Mouse (Mus musculus) inflammation-experienced regulatory T-cells, adult 6 months (primary cell): Measurements from ENCODE around the gene Sgta. TPM values are rescaled to one million over a fixed set of nuclear protein-coding genes. Genes with fewer than 3 reads are reported as not detected.
A peak's percentile ranks its signal among the peaks of the same experiment; 100 is the strongest.
"Not testable (repeated sequence)": the region's sequence is repeated elsewhere in the genome, so short reads cannot be mapped to it uniquely, and the experiment has no call there.

ENCODE experiments used
- ATAC-seq: one replicate; pipeline ENCODE4 v1.8.0; 2017
- polyA plus RNA-seq, 3 experiments: library from polyadenylated mRNA; unstranded; fragments of 100-300 nt; shearing (Covaris generic); gene quantifications; one replicate each; pipeline ENCODE4 v1.2.1; 2017

Sgta gene
- polyA plus RNA-seq, 3 experiments from 2014 or later = 66.4 to 86.5 (median 71.0) TPM

DNA sequence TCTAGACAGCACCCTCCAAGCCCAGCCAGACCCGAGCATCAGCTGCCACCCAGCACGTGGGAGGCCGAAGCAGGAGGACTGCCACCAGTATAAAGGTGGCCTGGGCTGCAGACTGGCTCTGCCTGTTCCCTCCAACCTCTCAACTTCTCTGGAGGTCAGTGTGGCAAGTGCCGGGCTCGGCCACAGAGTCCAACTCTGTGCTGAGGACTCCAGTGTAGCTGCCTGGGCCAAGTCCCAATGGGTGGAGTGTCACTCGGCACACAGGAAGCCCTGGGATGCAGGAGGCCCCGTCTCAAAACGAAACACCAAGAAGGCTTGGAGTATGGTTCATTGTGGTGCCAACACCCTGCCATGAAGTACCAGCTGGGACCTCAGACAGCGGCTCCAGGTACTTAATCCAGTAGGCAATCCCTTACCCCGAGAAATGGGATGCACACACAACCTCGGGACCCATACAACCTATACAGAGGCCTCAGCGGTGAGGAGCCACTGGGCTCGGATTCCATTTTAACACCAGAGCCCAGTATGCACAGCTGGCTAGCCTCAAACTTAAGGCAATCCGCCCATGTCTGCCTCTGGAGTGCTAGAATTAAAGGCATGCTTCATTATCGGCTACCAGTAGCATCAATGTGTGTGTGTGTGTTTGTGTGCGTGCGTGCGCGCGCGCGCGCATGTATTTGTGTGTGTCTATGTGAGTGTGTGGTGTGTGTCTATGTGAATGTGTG, 2.4 kb downstream of the Sgta start:
- no peak for ATAC-seq

- not testable (repeated sequence) for ATAC-seq
Observed at GRCm38 (mm10) chr10:81055802-81056340, 4.1 kb downstream of the Sgta start.

DNA sequence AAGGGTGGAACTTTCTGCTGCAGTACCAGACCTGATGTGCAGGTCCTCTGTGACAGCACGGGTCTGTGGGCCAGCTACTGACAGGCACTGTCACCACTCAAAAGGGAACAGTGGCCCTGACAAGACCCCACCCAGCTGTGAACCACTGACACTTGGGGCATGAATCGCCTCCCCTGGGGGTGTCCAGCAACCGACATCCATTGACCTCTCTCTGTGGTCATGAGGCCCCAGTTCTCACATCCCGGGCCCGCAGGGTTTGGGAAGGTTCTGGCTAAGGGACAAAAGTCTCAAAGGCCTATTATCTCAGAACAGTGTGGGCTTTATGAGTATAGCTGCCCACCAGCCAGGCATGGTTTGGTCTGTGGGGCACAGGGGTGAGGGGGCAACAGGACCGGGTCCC, 4.8 kb downstream of the Sgta start:
- no peak for ATAC-seq

GRCm38 (mm10) chr10:81052577-81052976, 7.4 kb downstream of the Sgta start:
- no peak for ATAC-seq

DNA sequence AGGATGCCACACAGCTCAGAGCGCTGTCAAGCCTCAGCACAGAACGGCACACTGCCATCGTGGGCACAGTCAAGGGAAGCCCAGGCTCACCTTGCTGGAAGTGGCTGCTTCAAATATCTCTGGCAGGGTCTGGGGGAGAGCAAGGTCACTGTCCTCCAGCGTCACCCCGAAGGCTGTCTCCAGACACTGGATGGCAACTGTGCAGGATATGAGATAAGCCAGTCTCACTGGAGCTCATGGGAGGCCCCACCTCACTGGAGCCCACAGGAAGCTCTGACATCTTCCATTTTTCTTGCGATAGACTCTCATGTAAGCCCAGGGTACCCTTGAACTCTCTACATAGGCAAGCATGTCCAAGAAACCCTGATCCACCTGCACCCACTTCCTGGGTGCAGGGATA, 8.8 kb downstream of the Sgta start:
- no peak for ATAC-seq

DNA sequence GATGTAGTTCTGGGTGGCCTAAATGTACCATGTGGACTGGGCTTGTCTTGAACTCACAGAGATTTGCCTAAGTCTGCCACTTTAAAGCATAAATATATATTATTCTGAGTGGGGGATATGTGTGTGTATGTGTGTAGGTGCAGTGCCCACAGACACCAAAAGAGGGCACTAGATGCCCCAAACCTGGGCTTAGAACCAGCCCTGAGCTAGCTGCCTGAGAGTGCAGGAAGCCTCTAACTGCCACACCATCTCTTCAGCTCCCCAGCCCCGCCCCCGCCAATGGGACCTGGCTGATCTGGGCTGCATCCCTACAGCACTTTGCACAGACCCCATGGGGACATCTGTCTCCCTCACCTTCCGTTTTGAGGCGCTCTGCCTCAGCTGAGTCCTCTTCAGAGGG, 9.3 kb downstream of the Sgta start:
- no peak for ATAC-seq

- ATAC-seq = not testable (repeated sequence)
Observed at GRCm38 (mm10) chr10:81045246-81045645, 14.7 kb downstream of the Sgta start.

DNA sequence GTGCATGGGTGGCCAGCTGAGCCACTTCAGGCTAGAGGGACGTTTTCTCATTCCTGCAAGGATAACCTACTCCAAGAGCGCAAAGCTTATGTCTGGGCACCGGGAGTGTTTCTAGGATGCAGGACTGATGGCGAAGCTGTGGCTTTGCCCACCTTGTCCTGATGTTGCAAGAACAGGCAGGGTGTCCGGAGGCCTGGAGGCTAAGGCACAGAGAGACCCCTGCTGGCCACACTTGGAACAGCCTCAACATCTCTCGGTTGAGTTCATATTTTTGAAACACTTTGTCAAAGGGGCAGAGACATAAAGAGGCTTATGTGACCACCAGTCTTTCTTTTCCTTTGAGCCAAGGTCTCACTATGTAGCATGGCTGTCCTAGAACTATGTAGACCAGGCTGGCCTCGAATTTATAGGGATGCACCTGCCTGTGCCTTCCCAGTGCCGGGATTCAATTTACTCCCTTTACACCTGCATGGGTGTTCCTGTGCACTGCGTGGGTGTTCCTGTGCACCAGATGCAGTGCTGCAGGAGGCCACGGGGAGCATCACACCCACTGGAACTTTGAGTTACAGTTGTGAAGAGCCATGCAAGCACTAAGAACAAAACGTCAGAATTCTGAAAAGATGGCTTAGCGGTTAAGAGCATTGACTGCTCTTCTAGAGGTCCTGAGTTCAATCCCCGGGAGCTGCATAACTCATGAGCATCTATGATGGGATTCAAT, 18.4 kb downstream of the Sgta start:
- ATAC-seq = no peak

DNA sequence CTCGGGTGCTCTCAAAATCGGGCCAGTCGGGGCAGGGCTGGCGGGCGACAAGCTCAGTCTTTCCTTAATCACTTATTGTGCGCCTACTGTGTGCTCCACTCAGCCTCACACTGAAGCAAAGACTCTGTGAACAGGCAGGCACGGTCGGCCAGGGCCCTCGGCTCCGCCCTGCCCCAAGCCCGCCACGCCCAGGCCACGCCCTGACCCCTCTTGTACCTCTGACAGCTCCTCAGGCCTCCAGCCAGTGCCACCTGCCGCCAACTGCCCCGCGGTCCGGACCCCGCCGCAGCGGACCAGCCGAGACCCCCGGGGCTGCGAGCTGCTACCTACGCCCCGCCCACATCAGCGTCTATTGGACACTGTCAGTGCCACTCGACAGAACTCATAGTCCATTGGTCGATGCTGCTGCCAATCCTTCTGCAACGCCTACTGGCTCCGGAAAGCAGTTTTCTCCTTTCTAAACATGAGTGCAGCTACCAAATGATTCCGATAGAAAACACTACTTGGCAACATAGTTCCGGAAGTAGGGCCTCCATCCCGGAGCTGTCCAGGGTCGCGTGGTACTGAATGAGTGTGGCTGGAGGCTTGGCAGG, 22.9 kb downstream of the Sgta start, which contains the start of gene Slc39a3:
Gene Slc39a3 (minus strand): TSS at position 439 of the 593 bp plus-strand sequence.
- ATAC-seq = peak; percentile 100

GRCm38 (mm10) chr10:81036251-81036650, 23.7 kb downstream of the Sgta start:
- no peak for ATAC-seq

GRCm38 (mm10) chr10:81033586-81033985, 26.4 kb downstream of the Sgta start:
- ATAC-seq = no peak

DNA sequence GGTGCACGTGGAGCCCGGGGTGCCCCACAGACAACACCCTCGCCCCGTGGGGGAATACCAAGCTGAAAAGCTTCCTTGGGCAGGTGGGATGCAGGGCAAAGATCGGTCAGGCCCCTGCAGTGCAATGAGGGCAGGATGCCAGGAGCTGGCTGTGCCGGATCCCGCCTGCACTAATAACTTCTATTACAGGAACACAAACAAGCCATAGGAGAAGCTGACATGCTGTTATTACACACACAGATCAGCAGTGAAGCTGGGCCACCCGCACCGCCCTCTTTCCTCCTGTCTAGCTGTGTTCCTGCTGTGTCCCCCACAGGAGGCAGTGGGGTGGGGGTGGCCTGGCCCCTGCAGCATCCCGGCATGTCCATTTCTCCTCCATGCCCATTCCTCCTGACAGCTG, 30.9 kb downstream of the Sgta start:
- no peak for ATAC-seq

GRCm38 (mm10) chr10:81028219-81028618, 31.8 kb downstream of the Sgta start:
- ATAC-seq = no peak

- no peak for ATAC-seq
Observed at GRCm38 (mm10) chr10:81027331-81027730, 32.6 kb downstream of the Sgta start.

DNA sequence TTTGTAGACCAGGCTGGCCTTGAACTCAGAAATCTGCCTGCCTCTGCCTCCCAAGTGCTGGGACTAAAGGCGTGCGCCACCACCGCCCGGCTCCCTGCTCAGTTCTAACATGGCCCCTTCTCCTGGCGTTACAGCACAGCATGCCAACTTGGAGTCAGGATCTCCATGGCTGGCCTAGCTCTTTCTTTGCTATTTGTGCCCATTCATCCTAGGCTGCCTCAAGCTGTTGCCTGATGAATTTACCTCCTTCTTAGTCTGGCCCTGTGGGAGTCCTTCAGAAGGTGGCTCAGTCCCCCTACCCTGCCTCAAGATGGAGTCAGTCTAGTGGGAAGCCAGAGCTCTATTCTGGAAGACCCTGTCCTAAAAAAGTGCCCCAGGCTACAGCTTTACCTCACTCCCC, 33.1 kb downstream of the Sgta start:
- no peak for ATAC-seq

DNA sequence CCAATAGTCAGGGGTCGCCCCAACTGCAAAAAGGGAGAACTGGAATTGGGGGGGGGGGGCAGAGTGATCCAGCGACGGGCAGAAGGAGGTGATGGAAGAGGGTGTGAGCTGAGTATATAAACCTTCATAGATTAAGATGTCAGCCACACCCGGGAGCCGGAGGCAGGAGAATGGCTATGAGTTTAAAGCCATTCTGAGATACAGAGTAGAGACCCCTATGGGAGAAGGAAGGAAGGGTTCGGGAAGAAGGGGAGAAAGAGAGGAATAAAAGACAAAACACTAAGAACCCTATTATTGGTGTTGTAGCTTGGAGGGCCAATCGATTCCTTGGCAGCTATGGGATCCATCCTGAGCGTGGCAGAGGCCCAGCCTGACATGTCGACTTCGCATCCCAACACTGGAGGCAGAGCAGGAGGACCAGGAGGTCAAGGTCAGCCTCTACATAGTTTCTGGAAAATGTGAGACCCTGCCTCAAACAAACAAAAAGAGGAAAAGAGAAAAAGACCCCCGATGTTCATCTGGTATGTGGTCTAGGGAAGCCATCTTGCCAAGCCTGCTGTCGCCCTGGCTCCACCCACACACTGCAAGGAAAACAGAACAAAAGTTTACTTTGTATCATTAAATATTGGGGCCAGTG, 34.2 kb downstream of the Sgta start, which contains the start of gene Diras1:
Gene Diras1 (minus strand): TSS at position 24 of the 637 bp plus-strand sequence.
- no peak for ATAC-seq

DNA sequence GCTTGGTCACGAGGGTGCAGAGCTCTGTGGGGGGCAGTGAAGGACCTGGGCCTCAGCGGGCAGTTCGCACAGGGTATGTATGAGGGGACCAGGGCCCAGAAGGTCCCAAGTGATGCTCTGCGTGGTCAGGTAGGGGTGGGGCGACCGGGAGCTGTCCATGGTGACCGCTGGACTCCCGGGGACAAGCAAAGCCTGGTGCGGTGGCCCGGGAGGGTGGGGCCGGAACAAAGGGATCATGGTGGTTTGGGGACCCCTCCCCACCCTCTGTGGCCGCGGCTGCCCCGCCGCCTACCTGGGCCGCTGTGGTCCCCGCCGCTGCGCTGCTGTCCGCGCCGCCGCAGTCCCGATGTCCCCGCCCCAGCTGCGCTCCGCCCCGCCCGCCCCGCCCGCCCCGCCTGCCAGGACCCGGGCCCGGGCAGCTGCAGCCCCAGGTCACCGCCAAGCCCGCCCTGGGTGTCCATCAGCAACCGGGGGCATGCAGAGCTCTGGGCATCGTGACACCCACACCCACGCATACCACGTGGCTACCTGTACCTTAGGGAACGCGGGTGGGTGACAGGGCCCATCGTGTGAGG, 34.8 kb downstream of the Sgta start:
- no peak for ATAC-seq

- ATAC-seq = no peak
Observed at GRCm38 (mm10) chr10:81024346-81024937, 35.5 kb downstream of the Sgta start.

DNA sequence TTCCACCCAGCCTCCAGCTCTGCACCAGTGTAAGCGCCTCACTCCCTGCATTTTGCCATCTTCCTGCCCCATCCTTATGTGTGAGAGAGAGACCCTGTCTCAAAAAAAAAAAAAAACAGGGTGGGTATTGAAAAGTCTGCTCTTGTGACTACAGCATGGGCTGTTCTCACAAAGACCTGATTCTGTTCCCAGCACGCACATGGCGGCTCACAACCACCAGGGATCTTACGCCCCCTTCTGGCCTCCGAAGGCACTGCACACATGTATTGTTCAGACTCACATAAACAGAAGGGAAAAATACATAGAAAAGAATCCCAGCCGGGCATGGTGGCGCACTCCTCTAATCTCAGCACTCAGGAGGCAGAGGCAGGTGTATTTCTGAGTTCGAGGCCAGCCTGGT, 37.2 kb downstream of the Sgta start:
- no peak for ATAC-seq

DNA sequence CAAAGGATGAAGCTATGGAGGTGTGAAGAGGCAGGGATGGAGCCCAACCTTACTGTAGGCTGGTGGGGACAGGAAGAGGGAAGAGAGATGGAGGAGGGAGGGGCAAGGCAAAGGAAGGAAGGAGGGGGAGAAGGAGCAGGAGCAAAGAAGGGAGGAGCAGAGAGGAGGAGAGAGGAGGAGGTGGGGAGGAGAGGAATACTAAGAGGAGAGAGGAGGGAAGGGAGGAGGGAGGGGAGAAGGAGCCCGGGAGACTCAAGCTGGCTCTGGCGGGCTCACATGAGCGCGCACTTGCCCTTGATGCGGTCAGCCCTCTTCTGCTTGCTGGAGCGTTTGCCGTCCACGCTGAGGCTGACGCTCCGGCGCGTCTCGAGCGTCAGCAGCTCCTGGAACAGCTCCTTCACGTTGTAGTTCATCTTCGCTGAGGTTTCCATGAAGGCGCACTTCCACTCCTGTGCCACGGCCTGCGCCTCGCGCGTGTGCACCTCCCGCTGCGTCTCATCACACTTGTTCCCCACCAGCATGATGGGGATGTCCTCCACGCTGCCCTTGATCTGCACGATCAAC, 38.4 kb downstream of the Sgta start:
- no peak for ATAC-seq

- no peak for ATAC-seq
Observed at GRCm38 (mm10) chr10:81020207-81020606, 39.8 kb downstream of the Sgta start.

DNA sequence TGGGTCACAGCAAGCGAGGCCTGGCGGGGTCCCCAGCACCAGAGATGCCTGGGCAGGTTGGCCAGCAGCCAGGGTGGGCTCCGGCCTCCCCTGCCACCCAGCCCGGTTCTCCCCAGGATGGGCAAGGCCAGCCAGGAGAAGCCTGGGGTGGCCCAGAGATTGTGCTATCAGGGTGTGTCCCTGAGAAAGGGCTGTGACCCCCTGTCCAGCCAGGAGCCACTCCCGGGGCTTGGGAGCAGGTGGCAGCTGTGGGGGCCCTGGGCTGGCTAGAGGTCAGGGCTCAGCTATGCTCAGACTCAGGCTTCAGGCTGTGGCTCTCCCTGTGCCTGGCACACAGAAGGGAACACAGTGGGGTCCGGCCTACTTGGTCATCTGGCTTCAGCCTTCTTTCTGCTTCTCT, 40.3 kb downstream of the Sgta start:
- ATAC-seq = no peak
